Mouse (Mus musculus) cerebellum, adult 11 months (tissue): ENCODE results near the gene Slf2.

Source experiments
- DNase-seq: peaks from one replicate; pipeline ENCODE4 v3.0.0; 2022

The Slf2 gene

DNA sequence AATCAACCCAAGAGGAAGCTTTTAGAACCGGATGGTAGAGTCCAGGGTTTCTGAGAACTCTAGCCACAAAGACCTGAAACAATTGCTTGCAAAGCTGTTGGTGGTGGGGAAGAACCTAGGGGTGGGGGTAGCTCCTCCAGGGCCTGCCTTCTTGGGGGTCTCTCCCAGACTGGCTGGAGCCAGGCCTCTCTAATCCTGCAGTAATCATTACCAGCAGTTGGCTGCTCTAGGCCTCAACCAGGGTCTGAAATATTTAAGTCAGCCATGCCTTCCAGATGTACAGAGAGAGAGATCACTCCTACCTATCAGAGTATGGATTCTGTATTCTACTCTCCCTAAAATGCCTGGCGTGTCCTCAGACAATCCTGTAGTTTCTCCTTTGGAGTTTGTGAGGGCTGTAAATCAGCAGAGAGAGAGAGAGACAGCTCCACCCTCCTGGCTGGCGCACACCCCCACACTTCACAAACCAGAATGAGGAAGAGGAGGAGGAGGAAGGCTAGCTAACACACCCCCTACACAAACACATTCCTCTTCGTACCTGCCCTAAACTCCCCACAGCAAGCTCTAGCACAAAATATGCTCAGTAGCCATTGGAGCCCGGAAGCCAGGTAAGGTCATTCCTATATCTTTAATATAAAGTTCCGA is 82.8 kb downstream of the Slf2 start:
- no peak for DNase-seq

DNA sequence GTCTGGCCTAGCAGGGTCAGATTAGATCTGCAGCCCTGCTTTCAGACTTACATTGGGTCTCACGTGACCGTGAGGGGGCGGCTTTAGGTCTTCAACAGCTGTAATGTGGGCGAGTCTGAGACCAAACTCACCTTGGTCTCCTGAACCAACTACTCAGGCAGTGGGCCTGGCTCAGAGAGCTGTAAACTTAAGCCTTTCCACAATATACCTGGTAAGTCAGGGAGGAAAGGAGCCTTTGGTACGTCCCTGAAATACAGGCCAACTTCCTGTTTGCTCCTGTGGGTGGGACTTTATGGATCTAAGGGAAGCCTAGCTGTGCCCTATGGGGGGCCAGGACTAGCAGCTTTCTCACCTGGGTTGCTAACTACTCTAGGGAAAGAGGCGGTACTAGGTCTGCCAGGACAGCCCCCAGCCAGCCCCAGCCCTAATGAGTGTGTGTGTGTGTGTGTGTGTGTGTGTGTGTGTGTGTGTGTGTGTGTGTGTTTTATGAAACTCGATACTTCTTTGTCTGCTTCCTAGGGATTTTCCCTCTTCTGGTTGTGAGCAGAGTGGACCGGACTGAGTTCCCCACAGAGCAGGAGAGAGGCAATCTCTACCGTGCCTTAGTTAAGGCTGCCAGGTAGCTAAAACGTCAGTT is 83.5 kb downstream of the Slf2 start, which contains the start of gene Lzts2:
TSS of gene Lzts2 (plus strand) at position 80 of the 637 bp plus-strand sequence.
- no peak for DNase-seq

DNA sequence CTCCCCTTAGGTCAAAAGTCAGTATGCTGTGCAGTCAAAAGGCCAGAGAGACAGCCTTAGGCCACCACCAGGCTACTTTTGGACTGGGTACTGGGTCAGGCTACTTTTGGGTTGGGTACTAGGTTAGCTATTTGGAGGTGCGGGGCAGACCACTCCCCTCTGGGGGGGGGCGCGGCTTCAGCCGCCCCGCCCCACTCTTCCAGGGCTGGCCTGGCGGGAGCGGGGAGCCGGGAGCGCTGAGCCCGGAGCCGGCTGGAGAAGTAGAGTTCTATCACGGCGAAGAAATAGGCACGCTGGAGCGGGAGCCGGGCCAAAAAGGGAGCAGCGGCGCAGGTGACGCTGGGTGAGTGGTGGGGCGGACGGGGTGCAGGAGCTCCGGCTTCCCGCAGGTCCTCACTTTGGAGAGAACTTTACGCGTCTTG is 84.0 kb downstream of the Slf2 start:
- DNase-seq, result peak; percentile 68

DNA sequence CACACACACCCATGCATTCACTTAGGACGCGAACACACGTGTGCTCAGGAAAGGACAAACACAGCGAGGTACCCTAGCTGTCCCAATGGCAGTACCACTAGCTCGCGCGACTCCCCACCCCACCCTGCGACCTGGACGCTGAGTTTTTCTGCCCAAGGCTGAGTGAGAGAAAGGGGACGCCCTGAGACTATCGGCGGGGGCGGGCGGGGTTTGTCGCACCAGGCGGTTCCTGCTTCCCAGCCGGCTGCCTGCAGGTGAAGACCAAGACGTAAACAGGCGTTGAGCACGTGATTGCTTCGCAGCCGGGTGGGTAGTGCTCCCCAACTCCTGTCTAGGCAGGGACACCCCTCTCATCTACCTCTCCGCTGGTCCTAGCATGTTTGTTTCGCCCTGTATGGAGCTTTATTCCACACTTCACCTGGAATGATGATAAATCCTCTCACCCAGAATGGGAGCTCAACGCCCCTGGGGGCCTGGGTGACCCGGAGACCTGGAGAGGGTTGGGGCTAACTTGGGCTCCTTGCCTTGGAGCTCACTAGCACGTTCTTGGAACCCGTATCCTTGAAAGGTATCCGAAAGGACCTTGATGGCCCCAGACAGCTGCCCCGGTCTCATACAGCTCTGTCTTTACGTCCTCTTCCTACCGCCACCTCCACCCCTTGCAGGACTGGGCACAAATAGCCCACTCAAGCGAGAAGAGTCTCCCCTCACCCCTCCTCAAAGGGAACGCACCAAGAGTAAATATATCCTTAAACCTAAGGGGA is 84.7 kb downstream of the Slf2 start:
- peak; percentile 73 for DNase-seq

DNA sequence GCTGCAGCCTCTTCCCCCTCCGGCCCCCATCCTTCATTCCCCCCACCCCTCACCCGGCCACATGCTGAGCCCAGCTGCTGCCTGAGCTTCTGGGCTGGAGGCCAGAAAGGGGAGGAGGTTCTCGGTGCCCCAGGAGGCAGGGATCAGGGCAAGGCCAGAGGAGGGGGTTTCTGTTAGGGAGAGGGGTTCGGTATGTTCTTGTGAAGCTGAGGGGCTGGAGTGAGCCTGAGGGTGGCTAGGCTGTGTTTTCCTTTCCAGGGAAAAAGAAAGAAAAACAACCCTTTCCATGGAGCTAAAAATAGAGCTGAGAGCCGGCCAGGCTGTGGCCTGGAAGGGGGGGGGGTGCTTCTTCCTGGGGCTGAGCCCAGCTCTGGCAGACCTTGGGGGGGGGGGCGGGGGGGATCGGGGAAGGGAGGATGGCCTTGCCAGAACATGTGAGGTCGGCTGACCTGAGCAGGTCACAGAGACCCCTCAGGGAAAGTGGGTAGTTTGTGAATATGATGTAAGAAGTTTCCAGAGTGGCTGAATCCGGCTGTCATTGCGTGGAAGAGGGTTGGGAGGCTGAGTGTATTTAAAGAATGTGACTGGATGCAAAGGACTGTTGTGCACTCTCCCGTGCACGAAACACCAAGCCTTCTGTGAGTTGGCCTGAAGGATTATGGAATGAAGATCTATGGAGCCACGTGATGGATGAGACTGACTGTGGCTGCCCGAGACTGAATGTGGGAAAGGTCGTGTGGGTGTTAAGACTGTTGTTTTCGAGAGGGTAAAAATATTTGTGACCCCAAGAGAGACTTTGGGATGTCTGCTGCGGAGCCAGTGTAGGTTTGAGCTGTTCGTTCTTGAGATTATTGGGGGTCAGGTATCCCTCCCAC is 85.6 kb downstream of the Slf2 start:
- DNase-seq, result peak; percentile 83

DNA sequence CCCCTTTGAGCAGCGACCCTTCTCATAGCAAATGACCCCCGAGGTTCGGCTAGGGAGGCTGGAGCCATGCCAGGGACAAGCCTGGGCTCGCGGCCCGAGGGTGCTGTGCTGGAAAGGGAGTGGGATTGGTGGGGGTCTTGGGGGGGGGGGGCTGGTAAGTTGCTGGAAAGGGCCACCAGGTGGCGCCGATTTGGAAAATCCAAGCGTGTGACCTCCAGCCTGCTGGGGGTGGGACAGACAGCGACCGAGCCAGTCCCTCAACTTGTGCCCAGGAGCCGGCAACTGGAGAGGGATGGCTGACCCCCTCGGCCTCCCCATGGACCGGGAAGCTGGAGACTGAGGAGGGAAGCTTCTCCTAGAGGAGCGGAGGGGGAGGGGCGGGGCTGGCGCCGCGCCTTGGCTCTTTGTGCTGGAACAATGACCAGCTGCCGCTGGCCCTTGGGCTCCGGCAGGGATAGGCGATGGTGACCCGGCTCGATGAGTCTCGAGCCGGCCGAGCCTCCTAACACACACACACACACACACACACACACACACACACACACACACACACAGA is 86.3 kb downstream of the Slf2 start:
- peak; percentile 85 for DNase-seq

DNA sequence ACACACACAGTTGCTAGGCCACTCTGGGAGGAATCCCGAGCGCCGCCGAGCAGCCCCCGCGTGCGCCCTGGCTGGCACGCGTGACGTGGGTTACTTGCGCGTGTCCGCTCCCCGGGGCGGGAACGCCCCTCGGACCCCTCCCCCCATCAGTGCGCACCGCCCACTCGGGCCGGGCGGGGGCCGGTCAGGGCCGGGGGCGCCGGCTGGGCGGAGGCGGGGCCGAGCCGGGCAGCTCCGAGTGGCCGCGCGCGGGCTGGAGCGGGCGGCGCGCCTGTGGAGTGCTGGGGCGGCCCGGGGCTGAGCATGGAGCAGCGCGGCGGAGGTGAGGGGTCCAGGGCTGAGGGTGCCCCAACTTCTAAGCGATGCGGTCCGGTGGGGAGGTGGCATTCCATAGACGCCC is 87.0 kb downstream of the Slf2 start:
- peak; percentile 82 for DNase-seq

DNA sequence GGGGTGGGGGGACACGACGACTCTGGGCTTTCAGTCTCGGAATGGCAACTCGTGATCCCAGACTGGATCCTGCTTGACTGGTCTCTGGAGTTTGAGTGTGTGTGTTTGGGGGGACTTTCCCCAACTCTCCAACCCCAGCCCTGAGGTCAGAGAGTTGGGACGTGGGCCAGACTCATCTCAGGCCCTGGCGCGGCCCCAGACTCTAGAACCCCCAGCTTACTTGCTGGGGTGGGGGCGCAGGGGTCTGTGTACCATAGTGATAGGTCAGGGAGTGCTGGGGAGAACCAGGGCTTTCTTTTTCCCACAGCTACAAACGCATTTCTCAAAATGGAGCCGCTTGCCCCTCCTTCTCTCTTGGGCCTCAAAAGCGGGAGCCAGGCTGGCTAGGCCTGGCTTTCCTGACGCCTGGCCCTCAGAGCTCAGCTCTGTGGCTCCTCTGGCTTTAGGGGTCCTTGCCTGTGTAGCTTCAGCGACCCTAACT is 87.4 kb downstream of the Slf2 start:
- DNase-seq, result peak; percentile 56

DNA sequence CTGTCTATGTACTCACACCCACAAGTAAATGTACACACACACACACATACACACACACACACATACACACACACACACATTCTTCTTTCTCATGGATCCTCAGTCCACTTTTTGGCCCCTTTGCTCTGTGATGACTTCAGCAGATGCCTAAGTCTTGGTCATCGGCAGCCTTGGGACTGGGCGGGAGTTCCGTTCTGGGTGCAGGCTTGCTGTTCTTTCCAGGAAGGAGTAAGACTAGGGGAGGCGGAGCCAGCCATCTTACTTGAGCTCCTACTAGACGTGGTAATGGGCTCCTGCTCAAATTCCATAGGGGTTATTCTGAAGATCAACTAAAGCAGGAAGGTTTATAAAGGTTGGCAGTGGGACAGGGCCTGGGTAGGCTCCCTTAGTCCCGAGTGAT is 89.4 kb downstream of the Slf2 start:
- DNase-seq, result no peak

DNA sequence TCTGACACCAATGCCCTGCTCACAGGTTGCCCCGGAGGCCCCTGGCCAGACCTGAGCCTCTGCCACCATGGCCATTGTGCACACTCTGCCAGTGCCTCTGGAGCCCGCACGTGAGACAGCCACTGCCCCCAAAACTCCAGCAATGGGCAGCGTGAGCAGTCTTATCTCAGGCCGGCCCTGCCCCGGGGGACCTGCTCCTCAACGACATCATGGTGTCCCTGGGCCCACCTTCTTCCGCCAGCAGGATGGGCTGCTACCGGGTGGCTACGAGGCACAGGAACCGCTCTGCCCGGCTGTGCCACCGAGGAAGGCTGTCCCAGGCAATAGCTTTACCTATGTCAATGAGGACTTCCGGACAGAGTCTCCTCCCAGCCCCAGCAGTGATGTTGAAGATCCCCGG is 90.4 kb downstream of the Slf2 start:
- DNase-seq, result no peak

DNA sequence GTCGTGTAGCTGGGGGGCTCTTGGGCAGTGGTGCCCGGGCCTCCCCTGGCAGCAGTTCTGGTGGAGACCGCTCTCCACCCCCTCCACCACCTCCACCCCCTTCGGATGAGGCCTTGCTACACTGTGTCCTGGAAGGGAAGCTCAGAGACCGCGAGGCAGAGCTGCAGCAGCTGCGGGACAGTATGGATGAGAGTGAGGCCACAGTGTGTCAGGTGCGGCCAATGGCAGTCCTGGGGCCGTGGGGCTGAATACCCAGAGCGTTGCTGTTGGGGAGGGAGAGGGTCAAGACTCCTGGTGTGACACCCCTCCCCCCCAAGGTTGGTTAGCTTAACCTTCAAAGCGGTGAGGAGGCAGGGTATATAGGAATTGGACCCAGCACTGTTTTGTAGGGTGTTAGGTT is 93.0 kb downstream of the Slf2 start:
- DNase-seq, result no peak

DNA sequence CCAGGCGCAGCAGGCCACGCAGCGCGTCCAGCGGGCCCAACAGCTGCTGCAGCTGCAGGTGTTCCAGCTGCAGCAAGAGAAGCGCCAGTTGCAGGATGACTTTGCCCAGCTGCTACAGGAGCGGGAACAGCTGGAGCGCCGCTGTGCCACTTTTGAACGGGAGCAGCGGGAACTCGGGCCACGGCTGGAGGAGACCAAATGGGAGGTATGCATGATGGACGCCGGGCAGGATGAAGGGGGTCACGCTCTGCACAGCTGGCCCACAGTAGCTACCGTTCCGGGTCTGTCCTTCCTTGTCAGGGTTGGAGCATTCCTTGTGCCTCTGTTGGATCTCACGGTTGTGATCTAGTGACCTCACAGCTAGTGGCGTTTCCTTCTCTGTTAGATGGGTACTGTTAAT is 93.8 kb downstream of the Slf2 start:
- no peak for DNase-seq

DNA sequence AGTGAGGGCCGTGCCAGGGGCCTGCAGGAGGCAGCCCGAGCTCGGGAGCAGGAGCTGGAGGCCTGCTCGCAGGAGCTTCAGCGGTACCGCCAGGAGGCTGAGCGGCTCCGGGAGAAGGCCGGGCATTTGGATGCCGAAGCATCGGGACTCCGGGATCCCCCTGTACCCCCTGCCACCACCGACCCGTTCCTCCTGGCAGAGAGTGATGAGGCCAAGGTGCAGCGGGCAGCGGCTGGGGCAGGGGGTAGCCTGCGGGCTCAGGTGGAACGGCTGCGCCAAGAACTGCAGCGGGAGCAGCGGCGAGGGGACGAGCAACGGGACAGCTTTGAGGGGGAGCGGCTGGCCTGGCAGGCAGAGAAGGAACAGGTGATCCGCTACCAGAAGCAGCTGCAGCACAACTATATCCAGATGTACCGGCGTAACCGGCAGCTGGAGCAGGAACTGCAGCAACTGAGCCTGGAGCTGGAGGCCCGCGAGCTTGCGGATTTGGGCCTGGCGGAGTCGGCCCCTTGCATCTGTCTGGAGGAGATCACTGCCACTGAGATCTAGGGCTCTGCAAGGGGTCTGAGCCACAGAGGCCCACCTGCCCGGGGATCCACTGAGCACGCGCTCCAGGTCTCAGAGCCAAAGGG is 95.1 kb downstream of the Slf2 start:
- DNase-seq, result no peak

DNA sequence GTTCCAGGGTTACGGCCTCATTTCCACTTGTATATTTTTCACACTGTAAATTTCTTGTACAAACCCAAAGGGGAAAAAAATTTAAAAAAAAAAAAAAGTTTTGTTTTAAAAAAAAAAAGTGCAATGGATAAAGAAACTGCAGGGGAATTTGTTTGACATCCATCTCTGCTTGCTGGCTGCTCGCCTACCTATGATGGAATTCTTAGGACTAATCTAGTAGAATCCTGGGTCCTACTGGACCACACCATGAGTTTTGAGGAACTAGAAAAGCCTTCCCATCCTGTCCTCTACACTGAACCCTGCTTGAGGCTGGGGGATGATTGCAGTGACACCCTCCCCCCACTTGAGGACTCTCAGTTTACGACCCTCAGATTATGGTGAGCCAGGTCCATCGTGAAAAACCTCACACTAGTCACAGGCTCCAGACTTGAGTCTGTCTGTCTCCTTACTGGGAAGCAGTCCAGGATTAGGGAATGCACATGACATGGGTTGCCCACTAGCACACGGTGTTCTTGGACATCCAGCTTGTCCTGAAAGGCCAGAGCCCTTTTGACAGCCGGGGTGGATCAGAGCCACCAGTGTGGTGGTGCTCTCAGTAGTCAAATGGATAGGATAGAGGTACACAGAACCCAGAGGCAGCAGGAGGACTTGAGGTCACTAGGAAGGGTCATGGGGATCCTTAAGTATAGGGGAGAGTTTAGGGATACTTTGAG is 96.2 kb downstream of the Slf2 start:
- no peak for DNase-seq

DNA sequence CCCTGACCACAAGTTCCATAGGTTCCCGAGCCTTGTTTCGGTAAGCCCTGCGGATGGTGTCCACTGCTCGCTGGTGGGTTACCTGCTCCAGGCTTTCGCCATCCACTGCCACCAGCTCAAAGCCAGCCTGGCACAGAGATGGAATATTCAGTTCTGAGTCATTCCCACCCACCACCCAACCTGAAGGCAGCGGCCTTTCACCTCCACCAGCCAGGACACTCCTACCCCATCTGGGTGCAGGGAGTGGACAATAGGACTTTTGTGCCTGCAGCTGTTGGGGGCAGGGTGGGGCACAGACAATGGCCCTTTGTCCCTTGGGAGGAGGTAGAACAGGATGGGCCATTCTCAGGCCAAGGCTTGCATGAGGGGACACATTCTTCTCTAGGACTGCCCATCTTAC is 96.9 kb downstream of the Slf2 start:
- DNase-seq, result no peak

DNA sequence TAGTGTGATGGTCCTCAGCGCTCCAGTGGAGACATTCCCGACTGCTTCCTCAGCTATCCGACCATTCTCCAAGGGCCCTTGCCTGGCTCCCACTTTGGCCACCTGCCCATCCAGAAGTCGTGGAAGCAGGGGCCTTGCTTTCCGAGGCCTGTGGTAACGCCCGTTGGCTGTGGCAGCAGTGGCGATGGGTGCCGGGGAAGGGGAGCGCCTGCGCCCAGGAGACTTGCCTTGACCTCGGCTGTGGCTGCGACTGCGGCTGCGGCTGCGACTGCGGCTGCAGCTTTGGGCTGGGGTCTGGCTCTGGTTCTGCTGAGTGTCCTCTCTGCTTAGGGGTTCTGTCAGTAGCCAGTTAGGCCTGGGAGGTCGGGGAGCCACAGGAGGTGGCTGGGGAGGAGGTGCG is 97.8 kb downstream of the Slf2 start:
- no peak for DNase-seq

DNA sequence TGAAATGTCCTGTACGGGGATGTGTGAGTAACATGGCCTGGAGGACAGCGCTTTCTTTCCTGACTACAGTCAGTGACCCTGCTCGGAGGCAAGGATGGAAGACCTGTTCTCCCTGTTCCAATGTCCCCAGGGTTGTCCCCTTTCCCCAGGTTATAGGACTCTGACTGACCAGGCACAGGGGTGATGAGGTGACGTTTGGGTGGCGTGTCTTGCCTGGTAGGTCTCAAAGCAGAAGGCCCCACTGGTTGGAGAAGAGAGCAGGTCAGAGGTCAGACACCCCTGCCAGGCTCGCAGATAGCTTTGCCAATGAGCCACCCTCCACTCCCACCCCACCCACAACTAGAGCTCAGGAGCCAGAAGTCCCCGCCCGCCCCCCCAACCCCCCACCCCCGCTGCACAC is 98.6 kb downstream of the Slf2 start:
- no peak for DNase-seq

DNA sequence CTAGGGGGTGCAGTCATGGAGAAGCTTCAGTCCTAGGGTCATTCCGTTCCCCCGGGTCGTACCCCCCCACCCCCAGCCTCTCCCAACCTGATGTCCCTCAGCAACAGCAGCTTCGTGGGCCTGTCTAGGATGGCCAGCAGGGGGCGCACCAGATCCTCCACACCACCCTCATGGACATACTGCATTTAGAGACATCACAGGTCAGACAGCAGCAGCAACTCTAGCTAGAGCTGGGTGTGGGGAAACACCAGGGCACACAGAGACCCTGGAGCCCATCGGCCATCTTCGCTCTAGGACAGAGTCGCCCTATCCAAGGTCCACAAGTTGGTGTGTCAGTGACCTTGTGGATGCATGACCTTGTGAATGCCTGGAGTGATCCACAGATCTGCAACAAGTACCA is 99.2 kb downstream of the Slf2 start:
- DNase-seq, result peak; percentile 76

DNA sequence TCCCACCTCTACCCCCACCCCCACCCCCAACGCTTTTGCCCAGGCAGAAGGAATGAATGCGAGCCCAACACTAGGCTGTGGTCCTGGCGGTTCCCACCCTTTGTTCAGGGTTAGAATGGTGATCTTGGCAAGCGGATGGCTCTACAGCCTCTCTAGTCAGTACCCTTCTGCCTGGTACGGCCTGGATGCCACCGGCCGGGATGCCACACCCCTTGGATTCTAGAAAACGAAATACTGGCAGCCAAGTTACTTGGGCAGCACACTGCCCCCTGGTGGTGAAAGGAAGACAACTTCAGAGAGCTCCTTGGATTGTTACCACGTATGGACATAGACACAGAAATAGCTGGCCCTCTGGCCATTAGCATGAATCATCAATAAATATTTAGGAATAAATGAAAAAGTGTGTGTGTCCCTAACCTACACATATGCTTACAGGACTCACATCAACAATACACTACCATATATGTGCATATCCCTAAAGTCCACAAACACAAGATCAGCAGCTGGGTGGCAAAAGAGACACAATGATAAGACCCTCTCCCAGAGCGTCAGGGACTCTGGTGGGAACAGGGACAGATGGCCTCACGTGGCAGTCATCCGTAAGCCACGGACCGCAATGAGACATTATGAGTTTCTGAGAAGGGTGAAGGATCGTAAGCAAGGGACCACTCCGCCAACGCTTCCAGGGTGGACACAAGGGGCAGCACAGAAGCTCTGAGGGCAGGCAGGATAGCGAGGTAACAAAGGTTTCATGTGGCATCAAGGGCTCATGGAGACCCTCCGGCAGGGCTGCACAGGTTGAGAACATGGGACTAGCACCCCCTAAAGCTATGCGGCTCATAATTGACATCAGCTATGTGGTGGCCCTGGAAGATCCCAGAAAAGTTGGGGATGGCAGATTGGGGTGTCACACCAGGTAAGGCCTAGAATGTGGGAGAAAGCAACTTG is 100.1 kb downstream of the Slf2 start:
- DNase-seq, result peak; percentile 84

DNA sequence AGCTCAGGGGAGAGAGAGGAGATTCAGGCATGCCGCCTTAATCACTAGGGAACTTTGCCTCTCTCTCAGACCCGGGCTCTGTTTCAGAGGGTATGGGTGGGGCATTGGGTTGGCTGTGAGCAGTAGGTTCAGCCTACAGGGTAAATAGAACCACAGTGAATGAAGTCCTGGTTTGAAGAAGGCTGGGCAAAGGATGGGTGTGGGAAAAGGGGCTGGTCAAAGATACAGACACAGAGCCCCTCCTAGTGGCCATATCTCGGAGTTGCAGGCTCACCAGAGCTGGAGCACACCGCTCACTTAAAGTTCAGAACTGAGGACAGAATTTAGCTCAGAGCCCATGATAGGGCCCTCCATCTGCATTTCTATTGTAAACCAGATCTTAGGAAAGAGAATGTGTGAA is 100.8 kb downstream of the Slf2 start:
- DNase-seq, result peak; percentile 77
